Mouse (Mus musculus) heart, adult 2 months (tissue): Measurements from ENCODE around the gene Ano5.

Experiments
- CTCF ChIP-seq: fragments of 200-600 bp; IDR thresholded peaks from 2 replicates; pipeline ENCODE4 v1.8.1; 2022; ENCODE audit warnings: antibody characterized with exemption, mild to moderate bottlenecking, moderate library complexity
- EP300 ChIP-seq: fragments of 200-500 bp; IDR thresholded peaks from 2 replicates; pipeline ENCODE4 v1.6.1; 2011; ENCODE audit warnings: low read depth, low read length, control low read depth; ENCODE audit not compliant: insufficient read depth
- POLR2A ChIP-seq: fragments of 200-500 bp; IDR thresholded peaks from 2 replicates; pipeline ENCODE4 v1.6.1; 2011; ENCODE audit warnings: mild to moderate bottlenecking, low read depth, low read length, control low read depth; ENCODE audit not compliant: insufficient read depth

DNA sequence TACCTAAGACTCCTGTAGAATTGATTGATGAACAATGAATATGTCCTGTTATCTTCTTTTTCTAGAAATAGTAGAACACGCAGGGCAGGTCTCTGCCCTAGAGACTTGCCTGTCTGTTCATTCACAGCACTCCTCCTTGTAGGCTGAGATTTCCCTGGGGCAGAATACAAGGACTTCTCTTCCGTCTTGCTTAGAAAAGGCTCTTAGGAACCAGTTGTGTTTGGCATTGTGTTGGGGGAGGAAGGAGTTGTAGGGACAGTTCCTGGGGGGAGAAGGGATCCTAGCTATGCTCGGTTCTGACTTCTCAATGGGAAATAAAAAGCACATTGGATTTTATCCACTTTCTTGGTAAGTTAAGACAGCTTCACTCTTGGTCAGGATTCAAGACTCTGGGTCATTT is 118.4 kb downstream of the Ano5 start:
- TF ChIP-seq EP300 (no peak), CTCF (no peak), POLR2A (no peak)
